Mouse (Mus musculus) midbrain, embryonic 16.5 days (tissue): ENCODE measurements at regions not wholly inside any gene's neighbourhood (a gene's known extent, or its start where the extent isn't known, plus 50 kb on each side); places are given as distances from the start of the nearest gene placed in this dataset.
A peak's percentile ranks its signal among the peaks of the same experiment; 100 is the strongest.

Experiments used
- ATAC-seq: fragments of 200-750 bp; cut with Nextera tagmentation; 2 replicates; pipeline ENCODE4 v1.8.0; 2017; ENCODE audit warnings: moderate TSS enrichment
- H3K27ac ChIP-seq: fragments of 300-500 bp; sonication (generic); 2 replicates; pipeline ENCODE4 v1.5.1; 2014; ENCODE audit warnings: mild to moderate bottlenecking, low read length, mixed read lengths
- H3K27me3 ChIP-seq: fragments of 300-500 bp; sonication (generic); 2 replicates; pipeline ENCODE4 v1.6.1; 2014; ENCODE audit warnings: low read depth, low read length, mixed read lengths; ENCODE audit not compliant: control insufficient read depth, insufficient read depth
- H3K36me3 ChIP-seq: fragments of 300-500 bp; sonication (generic); 2 replicates; pipeline ENCODE4 v1.6.1; 2014; ENCODE audit warnings: mild to moderate bottlenecking, low read length, moderate library complexity, mixed read lengths; ENCODE audit not compliant: control insufficient read depth, insufficient read depth
- H3K4me1 ChIP-seq: fragments of 300-500 bp; sonication (generic); 2 replicates; pipeline ENCODE4 v1.6.1; 2014; ENCODE audit warnings: mild to moderate bottlenecking, low read length, mixed read lengths; ENCODE audit not compliant: control insufficient read depth, insufficient read depth
- H3K4me2 ChIP-seq: fragments of 300-500 bp; sonication (generic); 2 replicates; pipeline ENCODE4 v1.6.1; 2014; ENCODE audit warnings: mild to moderate bottlenecking, low read length, mixed read lengths
- H3K4me3 ChIP-seq: fragments of 300-500 bp; sonication (generic); 2 replicates; pipeline ENCODE4 v1.5.1; 2014; ENCODE audit warnings: low read depth, mild to moderate bottlenecking, low read length, moderate library complexity, mixed read lengths
- H3K9ac ChIP-seq: fragments of 300-500 bp; sonication (generic); 2 replicates; pipeline ENCODE4 v1.6.1; 2014; ENCODE audit warnings: low read depth, low read length, mixed read lengths
- H3K9me3 ChIP-seq: fragments of 300-500 bp; sonication (generic); replicated peaks from 2 replicates; pipeline ENCODE4 v1.6.1; 2014; ENCODE audit warnings: mild to moderate bottlenecking, low read length, mixed read lengths; ENCODE audit not compliant: control insufficient read depth, poor library complexity, severe bottlenecking
- WGBS: fragments of 180-500 bp; shearing (Covaris S2); extraction: QIAGEN DNeasy Blood & Tissue Kit; methylation state at CpG from one replicate; pipeline ENCODE4 v1.1.7; 2014; 5-methylcytosine and 5-hydroxymethylcytosine counted together

GRCm38 (mm10) chr8:126765693-126766238 is 172.0 kb upstream of the Irf2bp2 start:
- no peaks in the 10 kb centered on the region for H3K4me1 ChIP-seq
- 97% methylated on average over 6 of the region's 6 CpGs for WGBS

DNA sequence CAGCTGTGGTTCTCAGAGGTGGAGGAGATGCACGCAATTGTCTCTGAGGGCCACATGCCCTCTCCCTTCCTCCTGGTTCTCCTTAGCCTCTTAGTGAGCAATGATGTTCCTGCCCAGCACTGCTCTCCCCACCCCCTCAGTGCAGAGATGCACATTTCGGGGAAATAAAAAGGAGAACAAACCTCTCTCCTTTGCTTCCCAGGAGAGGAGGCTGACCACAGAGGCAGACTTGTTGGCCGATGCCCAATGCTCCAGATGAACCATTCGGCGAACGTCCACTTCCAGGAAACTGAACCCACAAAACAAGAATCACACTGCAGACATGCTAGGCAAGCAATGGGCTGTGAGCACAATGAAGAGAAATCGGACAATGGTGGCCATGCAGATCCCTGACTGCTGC is 169.8 kb upstream of the Irf2bp2 start:
- no peak for ATAC-seq
- 93% methylated on average over 7 of the region's 7 CpGs for WGBS
- H3K27ac ChIP-seq: no peak overlapping the region
- H3K4me1 ChIP-seq: no peaks in the 10 kb centered on the region
- H3K36me3 ChIP-seq: no peaks in the 10 kb centered on the region
- no peak overlapping the region for H3K4me3 ChIP-seq
- no peak overlapping the region for H3K4me2 ChIP-seq
- no peak overlapping the region for H3K9ac ChIP-seq
- H3K27me3 ChIP-seq: no peaks in the 10 kb centered on the region
- H3K9me3 ChIP-seq: no peaks in the 10 kb centered on the region

More at GRCm38 (mm10) chr8:126765693-126766238, 172.0 kb upstream of the Irf2bp2 start:
- ATAC-seq: no peak
- H3K4me3 ChIP-seq: no peak overlapping the region
- H3K9me3 ChIP-seq: no peaks in the 10 kb centered on the region
- H3K27ac ChIP-seq: no peak overlapping the region
- H3K9ac ChIP-seq: no peak overlapping the region
- no peaks in the 10 kb centered on the region for H3K36me3 ChIP-seq
- H3K4me2 ChIP-seq: no peak overlapping the region
- no peaks in the 10 kb centered on the region for H3K27me3 ChIP-seq

GRCm38 (mm10) chr8:126759711-126760110 is 165.9 kb upstream of the Irf2bp2 start:
- Histone ChIP-seq H3K4me2 (no peak overlapping the region), H3K9ac (no peak overlapping the region), H3K4me1 (no peaks in the 10 kb centered on the region), H3K4me3 (no peak overlapping the region), H3K36me3 (no peaks in the 10 kb centered on the region), H3K9me3 (no peaks in the 10 kb centered on the region), H3K27me3 (no peaks in the 10 kb centered on the region), H3K27ac (no peak overlapping the region)
- no peak for ATAC-seq
- 69% methylated on average over 7 of the region's 7 CpGs for WGBS

- no peak overlapping the region for H3K27ac ChIP-seq
- H3K4me2 ChIP-seq: no peak overlapping the region
- WGBS: 87% methylated on average over 4 of the region's 4 CpGs
- H3K9ac ChIP-seq: no peak overlapping the region
- H3K9me3 ChIP-seq: no peaks in the 10 kb centered on the region
- no peak overlapping the region for H3K4me3 ChIP-seq
- no peaks in the 10 kb centered on the region for H3K4me1 ChIP-seq
- ATAC-seq: no peak
- H3K27me3 ChIP-seq: no peaks in the 10 kb centered on the region
- no peaks in the 10 kb centered on the region for H3K36me3 ChIP-seq
These were observed 165.2 kb upstream of the Irf2bp2 start for GRCm38 (mm10) chr8:126758951-126759350.

- Histone ChIP-seq H3K4me3 (no peak overlapping the region), H3K9me3 (no peaks in the 10 kb centered on the region), H3K4me2 (no peak overlapping the region), H3K36me3 (no peaks in the 10 kb centered on the region), H3K9ac (no peak overlapping the region), H3K27ac (no peak overlapping the region), H3K27me3 (no peaks in the 10 kb centered on the region), H3K4me1 (peaks cover 3% of the 10 kb centered on the region; the same call in 1 of the 2 replicates)
- WGBS: 82% methylated on average over 12 of the region's 12 CpGs
- no peak for ATAC-seq
These were observed 164.4 kb upstream of the Irf2bp2 start for GRCm38 (mm10) chr8:126757951-126758757.

GRCm38 (mm10) chr8:126756300-126757097 is 162.7 kb upstream of the Irf2bp2 start:
- WGBS: 83% methylated on average over 8 of the region's 8 CpGs
- no peaks in the 10 kb centered on the region for H3K9me3 ChIP-seq
- no peaks in the 10 kb centered on the region for H3K27me3 ChIP-seq
- H3K4me3 ChIP-seq: no peak overlapping the region
- H3K4me2 ChIP-seq: no peak overlapping the region
- H3K36me3 ChIP-seq: no peaks in the 10 kb centered on the region
- H3K27ac ChIP-seq: no peak overlapping the region
- peaks cover 3% of the 10 kb centered on the region; the same call in 1 of the 2 replicates for H3K4me1 ChIP-seq
- ATAC-seq: no peak
- no peak overlapping the region for H3K9ac ChIP-seq

DNA sequence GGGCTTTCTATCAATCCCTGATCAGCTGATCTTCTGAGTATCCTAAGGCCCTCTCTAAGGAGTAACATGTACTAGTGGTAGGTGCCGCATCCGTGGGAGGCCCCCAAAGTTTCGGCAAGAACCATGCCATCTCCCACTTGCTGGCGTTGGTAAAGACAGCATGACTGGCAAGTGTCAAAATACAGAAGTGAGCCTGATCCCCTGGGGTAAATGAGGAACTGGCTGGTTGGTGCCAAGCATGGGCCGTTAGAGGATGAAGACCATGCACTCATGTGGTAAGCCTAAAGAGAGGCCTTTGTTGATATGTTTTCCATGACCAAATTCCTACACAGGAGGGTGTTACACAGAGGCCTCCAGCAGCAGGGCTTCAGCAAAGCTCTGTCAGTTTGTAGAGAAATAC is 161.9 kb upstream of the Irf2bp2 start:
- no peaks in the 10 kb centered on the region for H3K9me3 ChIP-seq
- no peak overlapping the region for H3K4me3 ChIP-seq
- no peak overlapping the region for H3K4me2 ChIP-seq
- H3K27me3 ChIP-seq: no peaks in the 10 kb centered on the region
- H3K27ac ChIP-seq: no peak overlapping the region
- peaks cover 3% of the 10 kb centered on the region; the same call in 1 of the 2 replicates for H3K4me1 ChIP-seq
- WGBS: 92% methylated on average over 5 of the region's 5 CpGs
- no peaks in the 10 kb centered on the region for H3K36me3 ChIP-seq
- ATAC-seq: no peak
- H3K9ac ChIP-seq: no peak overlapping the region

GRCm38 (mm10) chr8:126754361-126754809 is 160.6 kb upstream of the Irf2bp2 start:
- ATAC-seq: no peak
- Histone ChIP-seq H3K36me3 (no peaks in the 10 kb centered on the region), H3K27me3 (no peaks in the 10 kb centered on the region), H3K27ac (0 out of 2 replicates have a peak overlapping the region, but pooled peaks have one; percentile 5), H3K4me1 (peaks cover 3% of the 10 kb centered on the region; the same call in 1 of the 2 replicates), H3K4me3 (no peak overlapping the region), H3K9me3 (no peaks in the 10 kb centered on the region), H3K4me2 (no peak overlapping the region), H3K9ac (no peak overlapping the region)
- WGBS: 82% methylated on average over 8 of the region's 8 CpGs
